Mouse (Mus musculus) cerebellum, postnatal 14 days (tissue): ENCODE data around the gene Atp5d.

Source experiments
- DNase-seq, 2 experiments: peaks; one replicate each; pipeline ENCODE4 v3.0.0; 2021; ENCODE audit warnings: mixed read lengths in 2 of 2

The Atp5d gene

DNA sequence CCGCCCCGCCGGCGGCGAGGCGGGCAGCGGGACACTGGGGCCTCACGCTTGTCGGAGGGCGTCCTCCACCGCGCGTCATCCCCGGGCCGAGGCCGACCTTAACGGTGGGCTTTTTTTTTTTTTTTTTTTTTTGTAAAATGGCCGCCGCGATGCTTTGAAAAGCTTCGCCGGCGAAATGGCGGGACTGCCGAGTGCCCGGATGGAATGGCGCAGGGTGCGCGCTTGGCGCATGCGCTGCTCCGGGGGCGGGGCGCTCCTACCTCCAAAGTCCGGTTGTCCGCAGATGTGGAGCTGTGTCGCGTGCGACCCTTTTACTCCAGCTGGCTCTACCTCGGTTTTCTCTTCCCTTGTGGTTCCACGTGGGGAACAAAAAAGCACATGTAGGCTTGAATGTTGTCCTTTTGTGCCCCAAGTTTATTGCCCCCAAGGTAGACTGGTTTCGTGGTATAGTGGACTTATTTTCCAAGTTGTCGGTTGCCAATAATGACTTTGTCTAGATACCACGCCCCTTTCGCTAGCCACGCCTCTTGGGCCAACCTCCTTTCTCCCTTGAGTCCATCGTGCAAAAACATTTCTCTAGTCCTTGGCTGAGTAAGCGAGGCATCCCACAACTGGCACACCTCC, 29.7 kb downstream of the Atp5d start:
- peak; percentile 97 for DNase-seq

DNA sequence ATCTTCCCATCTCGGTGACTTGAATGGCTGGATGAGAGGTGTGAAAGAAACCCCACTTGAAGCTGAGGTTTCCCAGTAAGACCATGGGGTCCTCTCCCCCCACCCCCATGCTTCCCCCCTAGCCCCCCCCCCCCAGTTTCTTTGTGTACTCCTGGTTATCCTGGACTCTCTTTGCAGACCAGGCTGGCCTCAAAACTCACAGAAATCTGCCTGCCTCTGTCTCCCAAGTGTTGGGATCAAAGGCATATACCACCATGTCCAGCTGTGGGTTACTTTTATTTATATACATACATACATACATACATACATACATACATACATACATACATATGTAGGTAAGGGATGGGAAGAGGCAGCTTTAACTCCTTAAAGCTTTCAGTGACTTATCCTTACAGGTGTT, 30.6 kb downstream of the Atp5d start:
- DNase-seq, result no peak

DNA sequence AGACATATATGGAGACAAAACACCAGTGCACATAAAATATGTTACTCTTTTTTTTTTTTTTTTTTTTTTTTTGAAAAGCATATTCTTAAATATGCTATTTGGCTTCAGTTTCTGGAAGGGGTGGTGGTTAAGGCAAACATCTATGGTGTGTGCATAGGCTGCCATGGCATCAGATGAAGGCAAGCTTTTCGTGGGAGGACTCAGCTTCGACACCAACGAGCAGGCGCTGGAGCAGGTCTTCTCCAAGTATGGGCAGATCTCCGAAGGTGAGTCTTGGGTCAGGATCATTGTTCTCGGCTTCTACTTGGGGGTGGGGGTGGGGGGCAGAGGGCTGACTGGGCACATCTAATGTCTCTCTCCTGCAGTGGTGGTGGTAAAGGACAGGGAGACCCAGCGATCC, 31.2 kb downstream of the Atp5d start:
- DNase-seq, result no peak

DNA sequence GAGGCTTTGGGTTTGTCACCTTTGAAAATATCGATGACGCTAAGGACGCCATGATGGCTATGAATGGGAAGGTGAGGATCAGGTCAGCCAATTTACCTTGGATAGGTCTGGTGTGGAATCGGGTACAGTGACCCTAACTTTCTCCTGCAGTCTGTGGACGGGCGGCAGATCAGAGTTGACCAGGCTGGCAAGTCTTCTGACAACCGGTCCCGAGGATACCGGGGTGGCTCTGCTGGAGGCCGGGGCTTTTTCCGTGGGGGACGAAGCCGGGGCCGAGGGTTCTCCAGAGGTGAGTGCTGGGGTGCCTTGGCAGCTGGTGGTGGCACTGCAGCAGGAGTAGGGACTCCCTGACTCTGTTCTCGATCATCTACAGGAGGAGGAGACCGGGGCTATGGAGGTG, 31.6 kb downstream of the Atp5d start:
- peak in 1 of 2 experiments; percentile 22 for DNase-seq

DNA sequence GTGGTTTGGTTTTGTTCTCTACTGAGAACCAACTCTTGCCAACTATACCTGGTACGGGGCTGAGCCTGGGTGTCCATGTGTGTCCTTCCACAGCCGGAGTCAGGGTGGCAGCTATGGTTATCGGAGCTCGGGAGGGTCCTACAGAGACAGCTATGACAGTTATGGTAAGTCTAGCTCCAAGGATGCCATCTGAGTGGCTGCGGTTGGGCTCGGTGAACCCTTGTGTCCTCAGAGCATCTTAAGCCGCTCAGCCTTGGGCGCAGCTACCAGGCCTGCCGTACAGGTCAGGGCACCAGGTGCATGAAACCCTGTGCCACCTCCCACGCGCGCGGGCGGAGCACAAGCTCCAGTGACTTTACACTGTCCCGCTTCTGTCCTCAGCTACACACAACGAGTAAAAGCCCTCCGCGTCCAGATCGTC, 32.2 kb downstream of the Atp5d start:
- DNase-seq, result peak in 1 of 2 experiments; percentile 19

DNA sequence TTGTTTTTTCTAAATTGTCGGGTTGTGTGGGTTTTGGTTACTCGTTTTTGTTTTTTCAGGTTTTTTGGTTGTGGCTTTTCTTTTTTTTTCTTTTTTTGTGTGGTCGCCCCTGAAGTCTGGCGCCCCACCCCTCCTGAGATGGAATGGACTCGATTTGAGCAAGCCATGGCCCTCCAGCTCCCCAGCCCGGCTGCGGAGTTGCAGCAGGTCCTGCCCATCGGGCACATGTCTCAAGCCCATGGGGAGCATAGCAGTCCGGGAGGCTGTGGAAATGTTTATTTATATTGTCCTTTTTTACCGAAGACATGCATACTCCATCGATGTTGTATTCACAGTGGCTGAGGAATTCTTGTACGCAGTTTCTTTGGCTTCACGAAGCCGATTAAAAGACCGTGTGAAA, 32.8 kb downstream of the Atp5d start:
- peak in 1 of 2 experiments; percentile 12 for DNase-seq

DNA sequence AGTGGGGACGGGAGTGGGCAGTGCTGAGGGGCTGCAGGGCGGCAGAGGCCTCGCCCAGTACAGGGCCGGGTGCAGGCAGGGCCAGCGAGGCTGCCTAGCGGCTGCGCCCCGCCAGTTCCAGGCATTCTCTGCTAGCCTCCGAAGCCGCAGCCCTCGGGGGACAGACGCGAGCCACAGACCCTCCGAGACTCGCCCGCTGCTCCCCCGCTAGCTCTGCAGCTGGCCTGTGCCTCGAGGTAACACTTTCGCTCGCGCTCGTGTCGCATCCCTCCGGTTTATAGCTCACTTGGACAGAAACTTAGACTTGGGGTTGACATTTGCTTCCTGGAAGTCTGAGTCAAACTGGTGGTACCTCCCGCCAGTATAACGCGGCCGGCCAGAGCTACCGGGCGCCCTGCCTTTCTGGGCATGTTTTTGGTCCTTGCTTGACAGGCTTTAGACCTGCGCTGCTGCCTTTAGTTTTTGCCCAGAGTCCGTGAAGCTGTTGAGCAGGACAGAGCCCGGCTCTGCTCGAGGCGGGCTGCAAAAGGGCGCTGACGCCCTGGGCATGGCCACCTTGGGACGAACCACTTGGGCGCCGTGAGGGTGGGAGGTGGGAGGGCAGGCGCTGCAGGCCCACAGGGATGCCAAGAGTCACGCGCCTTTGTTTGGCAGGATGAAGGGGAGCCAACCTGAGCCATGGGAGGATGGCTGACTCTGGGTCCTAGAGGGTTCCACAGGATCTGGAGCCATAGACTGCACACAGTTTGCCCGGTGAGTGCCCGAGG, 33.5 kb downstream of the Atp5d start:
- DNase-seq, result peak; percentile 43 to 63

DNA sequence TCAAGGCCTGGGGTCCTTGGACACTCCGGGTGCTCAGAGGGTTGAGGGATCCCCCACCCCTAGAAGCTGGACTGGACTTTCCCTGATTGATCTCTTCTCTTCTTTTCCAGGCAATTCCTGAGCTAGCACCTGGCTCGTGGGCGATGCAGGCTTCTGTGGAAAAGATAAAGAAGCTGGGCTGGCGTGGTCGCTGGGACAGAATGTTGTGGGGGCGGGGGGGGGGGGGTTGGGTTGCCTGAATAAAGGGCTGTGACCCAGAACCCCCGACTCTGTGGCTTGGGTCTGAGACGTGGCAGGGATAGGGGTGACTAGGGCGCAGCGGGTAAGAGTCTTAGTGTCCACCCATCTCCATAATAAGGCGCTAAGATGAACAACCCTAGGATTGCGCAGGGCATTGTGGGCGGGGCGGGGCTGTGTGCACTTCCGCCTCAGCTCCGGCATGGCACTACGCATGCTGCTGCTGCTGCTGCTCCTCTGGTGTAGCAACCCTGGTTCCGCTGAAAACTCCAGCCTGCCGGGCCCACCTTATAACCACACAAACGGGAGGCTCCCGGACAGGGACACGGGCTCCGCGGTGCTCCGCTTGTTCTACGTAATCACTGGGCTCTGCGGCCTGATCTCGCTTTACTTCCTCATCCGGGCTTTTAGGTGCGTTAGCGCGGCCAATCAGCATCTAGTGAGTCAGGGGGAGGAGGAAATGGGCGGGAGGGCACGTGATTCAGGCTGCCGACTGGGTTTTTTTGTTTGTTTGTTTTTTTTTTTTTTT, 34.3 kb downstream of the Atp5d start, which contains the start of gene 1600002K03Rik:
Gene 1600002K03Rik (plus strand): TSS at position 418 of the 766 bp plus-strand sequence.
- DNase-seq, result peak; percentile 85 to 87

DNA sequence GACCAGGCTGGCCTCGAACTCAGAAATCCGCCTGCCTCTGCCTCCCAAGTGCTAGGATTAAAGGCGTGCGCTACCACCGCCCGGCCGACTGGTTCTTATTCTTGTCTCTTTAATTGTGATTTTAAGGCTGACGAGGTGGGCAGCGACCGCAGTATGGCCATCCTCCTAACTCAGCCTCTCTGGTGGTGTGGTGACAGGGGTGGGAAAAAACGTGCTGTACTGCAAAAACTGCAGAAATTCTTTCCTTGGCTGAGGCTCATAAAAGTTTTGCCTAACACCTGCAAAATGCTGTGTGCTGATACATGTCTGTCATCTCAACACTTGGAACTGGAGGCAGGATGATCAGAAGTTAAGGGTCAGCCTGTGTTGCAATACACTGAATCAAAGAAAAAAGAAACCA, 34.9 kb downstream of the Atp5d start:
- DNase-seq, result peak in 1 of 2 experiments; percentile 55

DNA sequence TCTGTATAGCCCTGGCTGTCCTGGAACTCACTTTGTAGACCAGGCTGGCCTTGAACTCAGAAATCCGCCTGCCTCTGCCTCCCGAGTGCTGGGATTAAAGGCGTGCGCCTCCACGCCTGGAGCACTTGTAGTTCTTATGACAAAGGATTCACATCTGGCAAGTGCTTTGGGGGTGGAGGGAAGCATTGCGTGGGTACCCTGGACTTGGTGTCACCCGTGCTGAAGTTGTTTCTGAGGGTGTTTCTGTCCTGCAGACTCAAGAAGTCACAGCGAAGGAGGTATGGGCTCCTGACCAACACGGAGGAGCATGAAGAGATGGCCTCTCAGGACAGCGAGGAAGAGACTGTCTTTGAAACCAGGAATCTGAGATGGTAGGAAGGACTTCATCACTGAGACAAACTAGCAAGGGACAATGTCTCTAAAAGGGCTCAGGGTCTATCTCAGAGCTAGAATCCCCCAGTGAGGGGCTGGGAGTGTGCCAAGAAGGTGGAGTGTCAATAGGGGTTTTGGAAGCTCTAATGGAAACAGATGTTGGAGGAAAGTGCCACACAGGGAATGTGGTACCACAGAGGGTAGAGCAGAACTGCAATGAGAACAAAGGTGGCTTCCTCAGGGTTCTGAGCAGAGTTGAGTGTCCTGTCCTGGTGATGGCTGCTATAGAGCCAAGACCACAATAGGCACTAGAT, 35.7 kb downstream of the Atp5d start:
- DNase-seq, result peak; percentile 42 to 59

DNA sequence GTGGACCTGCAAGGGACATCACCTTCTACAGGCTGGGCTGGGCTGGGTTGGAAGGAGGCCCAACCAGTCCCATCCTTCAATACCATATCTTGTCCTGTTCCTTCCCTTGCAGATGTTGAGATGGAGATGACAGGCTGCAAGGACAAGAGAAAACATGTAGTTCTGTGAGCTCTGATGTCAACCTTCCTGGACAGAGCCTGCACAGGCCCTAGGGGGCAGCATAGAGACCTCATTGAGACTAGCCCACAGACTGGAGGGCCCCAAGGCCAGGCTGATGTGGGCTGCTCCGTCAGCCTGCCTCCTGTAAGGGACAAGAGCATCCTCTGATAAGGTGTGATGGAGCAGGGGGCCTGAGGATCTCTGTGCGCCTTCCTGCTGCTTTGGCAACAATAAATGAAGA, 36.3 kb downstream of the Atp5d start:
- peak; percentile 52 to 59 for DNase-seq

DNA sequence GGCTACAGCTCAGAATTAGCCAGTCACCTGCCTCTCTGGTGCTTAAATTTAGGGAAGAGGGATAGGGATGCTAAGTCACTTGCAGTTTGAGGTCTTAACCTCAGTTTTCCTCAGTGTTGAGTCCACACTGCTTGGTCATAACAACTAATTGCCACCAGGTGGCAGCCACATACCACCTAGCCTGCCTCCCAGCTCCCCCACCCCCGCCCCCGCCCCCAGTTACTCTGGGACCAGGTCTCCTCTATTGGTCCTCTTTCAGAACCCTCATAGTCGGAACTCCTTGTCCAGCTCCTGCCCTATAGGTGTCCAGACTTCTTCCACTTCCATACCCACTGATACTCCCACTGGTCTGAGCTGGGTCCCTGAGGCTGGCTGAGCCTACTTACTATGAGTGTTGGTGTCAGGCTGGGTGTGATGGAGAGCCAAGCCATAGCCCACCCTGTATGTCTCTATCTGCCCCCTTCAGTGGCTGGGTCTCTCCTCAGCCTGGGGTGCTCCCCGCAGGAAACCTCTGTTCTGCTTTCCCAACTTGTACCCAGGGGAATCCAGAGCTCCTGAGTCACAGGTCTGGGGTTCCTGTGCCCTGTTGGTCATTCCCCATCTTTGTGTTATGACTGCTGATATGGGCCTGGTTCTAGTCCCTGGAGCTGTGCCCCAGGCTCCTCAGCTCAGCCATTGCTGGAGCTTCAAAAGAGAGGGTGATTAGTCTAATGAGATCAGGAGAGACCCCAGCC, 37.3 kb downstream of the Atp5d start:
- peak; percentile 69 to 72 for DNase-seq

DNA sequence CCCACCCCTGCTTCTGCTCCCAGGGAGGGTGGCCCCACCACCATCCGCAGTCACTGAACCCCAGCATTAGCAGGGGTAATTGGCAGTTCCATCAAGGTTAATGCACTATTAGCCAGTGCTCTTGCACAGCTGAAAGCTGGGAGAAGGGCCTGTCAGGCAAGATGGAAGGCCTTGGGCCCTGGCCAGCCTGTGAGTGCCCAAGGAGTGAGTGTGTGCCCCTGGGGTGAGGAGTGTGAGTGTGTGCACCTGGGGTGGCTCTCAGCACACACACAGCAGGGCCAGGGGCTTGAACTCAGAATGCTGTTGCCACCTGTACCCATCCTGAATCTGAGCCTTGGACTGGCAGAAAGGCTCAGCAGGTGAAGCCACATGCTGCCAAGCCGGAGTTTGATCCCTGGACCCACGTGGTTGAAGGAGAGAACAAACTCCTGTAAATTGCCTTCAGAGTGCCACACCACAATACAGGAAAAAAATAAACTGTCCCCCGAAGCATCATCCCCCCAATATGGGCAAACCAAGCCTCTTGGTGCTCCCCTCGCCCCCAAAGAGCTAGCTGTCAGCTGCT, 37.9 kb downstream of the Atp5d start:
- DNase-seq, result peak in 1 of 2 experiments; percentile 19

DNA sequence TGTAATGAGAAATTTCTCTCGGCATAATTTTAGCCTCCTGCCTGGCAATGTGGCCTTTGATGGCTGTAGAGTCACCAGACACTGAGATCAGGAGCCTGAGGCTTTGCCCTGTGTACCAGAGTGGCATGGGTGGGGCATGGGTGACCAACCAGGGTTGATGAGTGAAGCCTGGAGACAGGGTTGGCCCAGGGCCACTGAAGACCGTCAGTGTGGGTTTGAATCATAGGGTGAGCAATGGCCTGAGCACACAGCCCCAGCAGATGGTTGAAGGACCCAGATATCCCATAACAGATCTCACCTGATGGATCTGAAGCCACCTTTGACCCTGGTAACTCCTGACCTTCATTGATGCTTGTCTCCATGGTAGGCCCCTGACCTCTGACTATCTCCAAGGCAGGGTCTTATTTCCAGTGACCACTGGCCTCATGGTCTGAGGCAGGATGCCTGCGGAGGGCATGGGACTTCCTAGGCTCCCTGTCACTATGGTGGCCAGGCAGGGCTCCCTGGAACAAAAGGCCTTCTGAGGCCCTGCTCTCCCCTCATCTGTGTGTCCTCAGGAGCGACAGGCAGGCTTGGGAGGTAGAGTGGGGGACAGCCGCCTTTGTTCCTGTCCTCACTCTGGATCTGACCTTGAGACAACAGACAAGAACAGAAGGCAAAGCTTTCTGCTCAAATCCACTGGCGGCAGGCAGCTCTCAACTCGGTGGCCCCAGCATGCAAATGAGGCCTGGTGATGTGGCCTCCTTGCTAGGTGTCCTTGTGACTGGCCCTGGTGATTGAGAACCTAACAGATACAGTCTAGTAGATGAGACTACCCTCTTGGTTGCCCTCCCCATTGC, 39.2 kb downstream of the Atp5d start:
- DNase-seq, result no peak

DNA sequence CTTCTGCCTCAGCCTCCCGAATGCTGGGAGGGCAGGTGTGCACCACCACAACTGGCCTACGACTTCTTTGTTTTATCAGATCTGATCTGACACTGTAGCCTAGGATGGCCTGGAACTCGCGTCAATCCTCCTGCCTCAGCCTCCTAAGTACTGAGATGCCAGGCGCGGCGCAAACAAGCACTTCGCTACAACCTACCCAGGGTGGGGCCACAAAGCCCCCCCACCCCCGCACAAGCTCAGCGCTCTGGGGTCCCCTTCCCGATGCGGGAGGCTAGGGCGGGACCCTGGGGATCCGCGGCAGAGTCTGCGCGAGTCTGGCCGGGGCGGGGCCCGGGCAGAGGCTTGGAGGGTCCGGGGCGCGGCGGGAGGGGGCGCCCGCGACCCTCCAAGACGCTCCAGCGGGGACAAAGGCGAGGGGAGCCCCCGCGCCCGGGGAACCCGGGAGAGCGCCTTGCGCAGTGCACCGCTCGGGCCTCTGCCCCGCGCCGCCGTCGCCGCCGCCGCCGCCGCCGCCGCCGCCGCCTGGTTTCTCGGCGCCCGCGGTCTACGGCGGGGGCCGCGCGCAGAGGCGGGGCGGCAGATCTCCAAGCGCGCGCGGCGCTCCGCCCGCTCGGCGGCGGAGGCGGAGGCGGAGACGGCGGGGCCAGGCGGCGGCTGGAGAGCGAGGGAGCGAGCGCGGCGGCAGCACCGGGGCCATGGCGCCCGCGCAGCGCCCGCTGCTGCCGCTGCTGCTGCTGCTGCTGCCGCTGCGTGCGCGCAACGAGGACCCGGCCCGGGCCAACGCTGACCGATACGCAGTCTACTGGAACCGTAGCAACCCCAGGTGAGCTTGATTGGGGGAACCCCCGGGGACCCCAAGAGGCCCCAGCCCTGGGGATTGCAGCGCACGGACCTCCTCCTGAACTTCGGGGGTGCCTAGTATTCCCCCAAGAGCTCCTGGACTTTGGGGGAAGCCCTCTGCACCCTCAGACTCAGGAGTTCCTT, 40.9 kb downstream of the Atp5d start, which contains the start of gene Efna2:
Gene Efna2 (plus strand): TSS at position 415 of the 984 bp plus-strand sequence.
- peak; percentile 56 to 70 for DNase-seq

DNA sequence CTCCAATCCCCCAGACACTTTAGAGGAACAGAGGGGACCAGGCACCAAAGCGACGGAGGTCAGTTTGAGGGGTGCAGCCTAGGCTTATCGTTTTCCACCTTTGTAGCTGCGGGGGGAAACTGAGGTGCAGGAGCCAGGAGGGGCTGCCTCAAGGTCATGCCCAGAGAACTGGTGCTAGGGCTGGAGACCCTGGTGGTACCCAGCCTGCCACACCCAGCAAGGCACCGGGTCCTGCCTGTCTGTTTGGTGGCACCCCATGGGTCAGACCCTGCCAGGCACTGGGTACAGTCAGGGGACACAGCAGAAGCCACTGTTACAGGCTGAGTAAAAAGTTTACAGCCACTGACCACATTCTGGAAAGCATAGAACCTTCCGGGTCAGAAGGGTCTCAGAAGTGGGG, 41.9 kb downstream of the Atp5d start:
- no peak for DNase-seq

DNA sequence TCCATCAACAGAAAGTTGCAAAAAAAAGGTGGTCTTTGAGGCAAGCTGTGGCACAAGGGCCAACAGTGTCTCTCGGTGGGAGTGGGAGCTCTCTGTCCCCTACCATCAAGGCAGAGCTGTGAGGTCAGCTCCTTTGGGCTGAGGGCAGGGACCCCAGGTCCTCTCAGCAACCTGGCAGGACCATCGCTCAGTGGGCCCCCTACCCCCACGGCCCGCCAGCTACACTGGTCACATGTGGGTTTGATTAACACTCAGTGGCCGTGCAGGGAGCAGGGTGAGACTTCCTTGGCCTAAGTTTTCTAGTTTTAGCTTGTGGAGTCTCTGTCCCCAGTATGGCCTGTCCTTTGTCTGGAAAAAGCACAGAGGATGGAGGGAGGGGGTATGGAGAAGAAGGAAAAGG, 42.4 kb downstream of the Atp5d start:
- no peak for DNase-seq

DNA sequence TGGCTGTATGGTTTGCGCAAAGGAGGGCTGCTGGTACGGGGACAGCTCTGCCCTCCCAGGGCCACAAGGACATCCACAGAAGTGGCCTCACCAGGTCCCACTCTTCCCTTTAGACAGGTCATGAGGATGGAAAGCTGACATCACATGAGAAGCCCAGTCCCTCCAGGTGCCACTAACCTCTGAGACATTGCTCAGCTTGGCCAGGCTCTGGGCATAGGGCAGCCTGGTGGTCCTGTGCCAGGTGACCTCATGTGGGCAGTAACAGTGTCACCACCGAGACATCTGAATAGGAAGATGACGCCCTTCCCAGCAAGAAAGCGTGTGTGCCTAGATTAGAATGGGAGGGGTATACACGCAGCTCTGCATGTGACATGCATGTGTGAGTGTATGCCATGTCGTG, 44.1 kb downstream of the Atp5d start:
- DNase-seq, result no peak

DNA sequence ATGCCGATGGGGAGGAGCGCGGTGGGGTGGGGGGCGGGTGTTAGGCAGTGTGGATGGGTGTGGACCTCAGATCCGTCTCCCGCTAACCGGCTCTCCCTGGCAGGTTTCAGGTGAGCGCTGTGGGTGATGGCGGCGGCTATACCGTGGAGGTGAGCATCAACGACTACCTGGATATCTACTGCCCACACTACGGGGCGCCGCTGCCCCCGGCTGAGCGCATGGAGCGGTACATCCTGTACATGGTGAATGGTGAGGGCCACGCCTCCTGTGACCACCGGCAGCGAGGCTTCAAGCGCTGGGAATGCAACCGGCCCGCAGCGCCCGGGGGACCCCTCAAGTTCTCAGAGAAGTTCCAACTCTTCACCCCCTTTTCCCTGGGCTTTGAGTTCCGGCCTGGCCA, 48.2 kb downstream of the Atp5d start:
- no peak for DNase-seq

DNA sequence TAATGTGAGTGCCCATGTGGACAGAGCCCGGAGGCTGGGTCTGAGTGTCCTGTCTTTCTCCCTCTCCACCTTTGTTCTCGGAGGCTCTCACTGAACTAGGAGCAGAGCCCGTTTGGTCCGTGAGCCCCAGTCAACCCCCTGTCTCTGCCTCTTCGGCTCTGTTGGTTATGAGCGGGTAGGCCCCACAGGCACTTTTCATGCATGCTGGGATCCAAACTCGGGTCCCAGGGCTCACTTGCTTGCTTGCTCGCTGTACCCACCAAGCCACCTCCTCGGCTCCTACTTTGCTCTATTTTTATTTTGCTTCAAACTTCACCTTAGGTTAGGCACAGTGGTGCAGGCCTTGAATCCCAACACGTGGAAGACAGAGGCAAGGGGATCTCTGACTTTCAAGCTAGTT, 49.3 kb downstream of the Atp5d start:
- DNase-seq, result no peak
